Mouse (Mus musculus) bone marrow macrophage, adult 2 months (primary cell): ENCODE measurements around the gene Akt1. TPM values are rescaled to one million over a fixed set of nuclear protein-coding genes. Genes with fewer than 3 reads are reported as not detected.

ENCODE experiments used
- H3K27ac ChIP-seq: 2 replicates; pipeline ENCODE4 v1.5.1; 2012; ENCODE audit warnings: low read depth, low read length; ENCODE audit not compliant: insufficient read depth
- H3K4me1 ChIP-seq: 2 replicates; pipeline ENCODE4 v1.6.1; 2012; ENCODE audit warnings: low read length; ENCODE audit not compliant: control insufficient read depth, insufficient read depth
- H3K4me3 ChIP-seq: 2 replicates; pipeline ENCODE4 v1.5.1; 2012; ENCODE audit warnings: mild to moderate bottlenecking, low read length, moderate library complexity; ENCODE audit not compliant: insufficient read depth
- CTCF ChIP-seq: IDR thresholded peaks from 2 replicates; pipeline ENCODE4 v1.5.1; 2012; ENCODE audit warnings: low read depth, mild to moderate bottlenecking, low read length, moderate library complexity
- POLR2A ChIP-seq: IDR thresholded peaks from 2 replicates; pipeline ENCODE4 v1.6.1; 2012; ENCODE audit warnings: mild to moderate bottlenecking, low read depth, low read length, borderline replicate concordance
- polyA plus RNA-seq: library from polyadenylated mRNA; stranded (reverse); fragments of >200 nt; gene quantifications from 2 replicates; pipeline ENCODE4 v1.2.4, GENCODE M21; 2012; ENCODE audit not compliant: missing spikeins, insufficient read depth, insufficient read length

The Akt1 gene
- polyA plus RNA-seq, 1 experiment = 176 TPM

DNA sequence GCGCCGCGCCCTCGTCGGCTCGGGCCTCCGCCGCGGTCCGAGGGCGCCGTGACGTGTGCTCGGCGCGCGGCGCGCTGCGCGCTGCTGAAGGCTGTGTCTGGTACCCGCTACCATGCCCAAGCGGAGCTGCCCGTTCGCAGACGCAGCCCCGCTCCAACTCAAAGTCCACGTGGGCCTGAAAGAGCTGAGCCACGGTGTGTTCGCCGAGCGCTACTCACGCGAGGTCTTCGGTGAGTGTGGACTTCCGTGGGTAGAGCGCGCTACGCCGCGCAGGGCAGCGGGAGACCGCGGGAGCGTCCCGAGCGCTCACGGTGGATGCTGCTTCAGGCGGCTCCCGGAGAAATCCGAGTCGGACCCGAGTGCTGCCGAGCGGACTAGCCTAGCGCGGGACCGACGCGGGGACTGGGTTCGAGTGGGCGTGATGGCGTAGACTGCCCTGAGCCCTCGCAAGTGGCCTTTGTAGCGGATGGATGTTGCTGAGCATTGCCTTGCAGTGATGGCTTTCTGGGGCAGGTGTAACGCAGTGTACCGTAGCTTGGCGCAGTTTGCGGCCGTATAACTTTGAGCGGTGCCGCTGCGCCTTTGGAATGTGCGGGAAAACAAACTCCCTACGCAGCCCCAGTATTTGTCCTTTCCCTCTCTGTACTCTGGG is 29.7 kb downstream of the Akt1 start:
- TF ChIP-seq CTCF = no peak
- TF ChIP-seq POLR2A = 0 out of 2 replicates have a peak, but pooled peaks have one; percentile 10
- Histone ChIP-seq H3K4me3 (peak overlapping the region; percentile 97), H3K4me1 (peaks cover 17% of the 10 kb centered on the region), H3K27ac (peak overlapping the region; percentile 49; the same call in 1 of the 2 replicates)

DNA sequence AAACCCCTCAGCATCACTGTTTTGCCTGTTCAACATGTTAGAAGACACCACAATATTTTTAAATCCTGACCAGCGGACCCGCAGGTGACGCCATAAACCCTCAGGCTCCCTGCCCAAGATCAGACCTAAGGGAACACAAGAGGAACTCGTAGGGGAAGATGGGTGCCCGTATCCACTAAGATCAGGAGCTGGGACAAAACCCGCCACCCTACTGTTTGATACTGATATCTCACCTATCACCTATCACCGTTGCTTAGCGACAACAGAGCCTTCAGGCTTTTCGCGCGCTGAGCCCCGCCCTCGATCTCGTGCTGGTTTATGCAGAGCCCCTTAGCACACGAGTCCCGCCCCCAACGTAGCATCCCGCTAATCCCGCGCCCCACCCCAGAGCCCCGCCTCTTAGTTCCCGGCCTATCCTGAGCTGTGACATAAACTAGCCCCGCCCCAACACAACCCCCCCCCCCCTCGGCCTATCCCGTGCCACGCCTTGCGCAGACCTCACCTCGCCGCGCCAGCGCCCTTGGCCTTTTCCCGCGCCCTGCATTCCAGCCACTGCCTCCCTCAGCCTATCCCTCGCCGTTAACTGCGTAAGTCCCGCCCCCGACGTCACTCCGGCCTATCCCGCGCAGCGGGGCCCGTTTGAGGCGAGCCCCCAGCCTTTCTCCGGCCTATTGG is 30.4 kb downstream of the Akt1 start, which contains the start of gene Siva1:
Gene Siva1, plus strand, starts transcription at position 500 of the 675 bp plus-strand sequence.
- Histone ChIP-seq H3K27ac (peak within 1 kb of the TSS; percentile 49), H3K4me3 (peak within 1 kb of the TSS; percentile 97), H3K4me1 (peaks cover 17% of the 10 kb centered on the region)
- TF ChIP-seq CTCF (no peak), POLR2A (no peak)

DNA sequence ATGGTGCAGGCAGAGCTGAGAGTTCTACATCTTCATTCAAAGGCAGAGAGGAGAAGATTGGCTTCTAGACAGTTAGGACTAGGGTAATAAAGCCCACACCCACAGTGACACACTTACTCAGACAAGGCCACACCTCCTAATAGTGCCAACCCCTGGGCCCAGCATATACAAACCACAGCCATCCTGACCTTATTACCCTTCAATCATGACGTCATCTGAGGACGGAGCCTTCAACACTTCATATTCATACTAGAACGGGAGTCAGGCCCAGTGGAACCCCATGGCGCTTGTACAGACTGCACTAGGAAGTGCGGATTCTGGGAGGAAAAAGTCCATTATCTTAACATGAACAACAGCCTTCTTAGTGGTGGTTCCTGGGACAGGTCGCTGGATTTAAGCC is 31.6 kb downstream of the Akt1 start:
- no peak for TF ChIP-seq CTCF
- TF ChIP-seq POLR2A = no peak
- Histone ChIP-seq H3K27ac (no peak overlapping the region), H3K4me3 (no peak overlapping the region), H3K4me1 (peaks cover 17% of the 10 kb centered on the region)

GRCm38 (mm10) chr12:112639526-112639925 is 35.2 kb downstream of the Akt1 start:
- no peak for TF ChIP-seq POLR2A
- TF ChIP-seq CTCF = no peak
- H3K4me1 ChIP-seq = peaks cover 7% of the 10 kb centered on the region
- H3K4me3 ChIP-seq = no peak overlapping the region
- no peak overlapping the region for H3K27ac ChIP-seq

DNA sequence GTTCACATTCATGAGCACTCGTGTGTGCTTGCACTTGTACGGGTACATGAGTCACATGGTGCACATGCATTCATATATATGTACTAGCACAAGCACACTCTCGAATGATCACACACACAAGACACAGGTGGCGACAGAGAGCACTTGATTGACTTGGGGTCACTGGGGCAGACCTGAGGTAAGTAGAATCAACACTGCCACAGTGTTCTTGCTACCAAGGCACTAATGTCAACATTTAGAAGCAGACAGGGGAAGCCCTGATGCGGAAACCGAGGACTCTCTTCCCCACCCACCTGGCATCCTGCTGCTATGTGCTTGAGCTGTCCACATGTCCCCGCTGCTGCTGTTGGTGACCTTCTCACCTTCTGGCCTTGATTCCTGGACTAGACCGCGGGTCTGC is 41.0 kb downstream of the Akt1 start:
- Histone ChIP-seq H3K27ac (peak overlapping the region; percentile 95), H3K4me1 (peaks cover 35% of the 10 kb centered on the region), H3K4me3 (no peak overlapping the region)
- TF ChIP-seq CTCF (no peak), POLR2A (no peak)

GRCm38 (mm10) chr12:112632907-112633306 is 41.8 kb downstream of the Akt1 start:
- Histone ChIP-seq H3K4me1 (peaks cover 42% of the 10 kb centered on the region), H3K4me3 (peak overlapping the region; percentile 60), H3K27ac (peak overlapping the region; percentile 95)
- no peak for TF ChIP-seq POLR2A
- no peak for TF ChIP-seq CTCF

DNA sequence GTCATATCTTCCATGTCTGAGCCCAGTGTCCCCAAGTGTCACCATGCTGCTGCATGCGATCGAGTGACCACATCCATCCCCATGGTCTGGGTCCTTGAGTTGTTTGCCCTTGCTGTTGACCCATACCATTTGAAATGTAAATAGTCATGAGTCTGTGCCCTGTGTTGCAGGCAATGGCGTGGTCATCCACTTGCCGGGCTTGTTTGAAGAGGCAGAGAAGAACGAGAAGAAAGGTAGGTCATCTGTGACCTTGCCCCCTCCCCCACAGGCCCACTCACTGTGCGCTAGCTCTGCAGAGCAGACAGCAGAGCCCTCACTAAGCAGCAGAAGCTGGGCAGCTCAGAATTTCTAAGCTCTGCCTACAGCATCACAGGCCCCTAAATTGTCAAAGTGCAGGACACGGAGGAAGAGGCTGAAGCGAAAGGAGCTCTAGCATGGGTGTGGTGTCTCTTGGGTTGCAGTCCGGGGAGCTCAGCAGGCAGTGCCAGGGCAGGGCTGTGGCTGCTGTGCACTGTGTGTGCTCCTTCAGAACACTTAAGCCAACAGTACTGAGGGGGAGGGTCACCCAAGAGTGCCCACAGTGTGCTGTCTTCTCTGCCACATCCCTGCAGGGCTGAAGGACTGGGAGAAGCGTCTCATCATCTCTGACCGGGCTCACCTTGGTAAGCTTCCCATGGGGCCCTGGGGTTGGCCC is 42.5 kb downstream of the Akt1 start:
- Histone ChIP-seq H3K27ac (peak overlapping the region; percentile 95), H3K4me1 (peaks cover 49% of the 10 kb centered on the region), H3K4me3 (peak overlapping the region; percentile 60)
- TF ChIP-seq POLR2A = no peak
- no peak for TF ChIP-seq CTCF

- TF ChIP-seq CTCF (no peak), POLR2A (no peak)
- peak overlapping the region; percentile 95 for H3K27ac ChIP-seq
- peak overlapping the region; percentile 60 for H3K4me3 ChIP-seq
- peaks cover 56% of the 10 kb centered on the region for H3K4me1 ChIP-seq
Measured at GRCm38 (mm10) chr12:112631472-112631871, 43.2 kb downstream of the Akt1 start.

DNA sequence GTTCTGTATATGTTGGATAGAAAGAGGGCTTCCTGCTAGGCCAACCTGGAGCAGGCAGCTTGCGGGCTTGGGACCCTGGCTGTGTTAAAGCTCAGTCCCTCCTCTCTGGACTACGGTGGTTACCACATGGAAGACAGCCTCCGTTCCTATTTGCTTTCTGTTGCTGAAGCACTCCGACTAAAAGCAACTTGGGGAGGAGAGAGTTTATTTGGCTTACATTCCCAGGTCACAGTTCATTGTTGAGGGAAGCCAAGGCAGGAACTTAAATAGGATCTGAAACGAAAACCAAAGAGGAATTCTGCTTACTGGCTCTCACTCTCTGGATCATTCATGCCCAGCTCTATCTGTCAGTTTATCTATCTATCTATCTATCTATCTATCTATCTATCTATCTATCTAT is 43.9 kb downstream of the Akt1 start:
- H3K27ac ChIP-seq = peak overlapping the region; percentile 96

More for the DNA sequence above, 43.9 kb downstream of the Akt1 start:
- no peak overlapping the region for H3K4me3 ChIP-seq
- H3K4me1 ChIP-seq = peaks cover 63% of the 10 kb centered on the region
- TF ChIP-seq CTCF (no peak), POLR2A (no peak)
